ENCODE assay signal across 11 mouse cellular contexts in genomic region chr2:160369653-160370420, GRCm38 (mm10). TPM values are rescaled to one million over a fixed set of nuclear protein-coding genes. Genes with fewer than 3 reads are reported as not detected.
DNase-seq lines count a peak whose midpoint lies in the region; ATAC-seq and TF ChIP-seq lines count a peak whose summit lies in the region.
"Had no signal": no experiment of that assay in that cellular context is flagged by ENCODE, and none has a peak within 500 bp of the region (broad histone marks: within the 10 kb centered on the region; RNA-seq: fewer than 3 reads in every experiment).

No protein-coding gene starts in this region.

- H3K4me1 ChIP-seq in heart, embryonic 12.5 days (replicated peaks): peaks cover 48% of the 10 kb centered on the region
- 0 out of 2 replicates have a peak, but pooled peaks cover 3% of the 10 kb centered on the region for H3K4me1 ChIP-seq in lung, postnatal 0 days (ENCODE audit: insufficient read depth, low read depth, low read length)
- H3K4me1 ChIP-seq in hindbrain, embryonic 15.5 days (replicated peaks): peaks cover 54% of the 10 kb centered on the region
- no peaks in the 10 kb centered on the region for H3K4me1 ChIP-seq in stomach, postnatal 0 days (replicated peaks; ENCODE audit: control insufficient read depth, insufficient read depth)

- WGBS in heart, embryonic 12.5 days: 4% methylated on average over 25 of the region's 25 CpGs
- WGBS in lung, postnatal 0 days: 8% methylated on average over 25 of the region's 25 CpGs
- 2% methylated on average over 25 of the region's 25 CpGs for WGBS in hindbrain, embryonic 15.5 days
- WGBS in stomach, postnatal 0 days: 7% methylated on average over 25 of the region's 25 CpGs

- TF ChIP-seq EP300 in lung, postnatal 0 days (IDR thresholded peaks at IDR 0.05): no peak
- no peak for TF ChIP-seq EP300 in stomach, postnatal 0 days (optimal IDR thresholded peaks at IDR 0.05)

- no peaks in the 10 kb centered on the region for H3K36me3 ChIP-seq in heart, embryonic 12.5 days
- no peaks in the 10 kb centered on the region for H3K36me3 ChIP-seq in lung, postnatal 0 days (ENCODE audit: insufficient read depth, low read length)
- no peaks in the 10 kb centered on the region for H3K36me3 ChIP-seq in hindbrain, embryonic 15.5 days
- H3K36me3 ChIP-seq in stomach, postnatal 0 days (ENCODE audit: control insufficient read depth, insufficient read depth, low read length): no peaks in the 10 kb centered on the region

- no peak overlapping the region for H3K9ac ChIP-seq in heart, embryonic 12.5 days
- H3K9ac ChIP-seq in lung, postnatal 0 days (replicated peaks; ENCODE audit: low read depth): no peak overlapping the region
- H3K9ac ChIP-seq in hindbrain, embryonic 15.5 days: no peak overlapping the region
- H3K9ac ChIP-seq in stomach, postnatal 0 days (ENCODE audit: low read length): no peak overlapping the region

- H3K27me3 ChIP-seq in heart, embryonic 12.5 days (replicated peaks): peaks cover 75% of the 10 kb centered on the region
- H3K27me3 ChIP-seq in lung, postnatal 0 days (replicated peaks; ENCODE audit: insufficient read depth, low read length): peaks cover 60% of the 10 kb centered on the region
- H3K27me3 ChIP-seq in hindbrain, embryonic 15.5 days: peaks cover 69% of the 10 kb centered on the region
- peaks cover 24% of the 10 kb centered on the region; the same call in 1 of the 2 replicates for H3K27me3 ChIP-seq in stomach, postnatal 0 days (ENCODE audit: control insufficient read depth, insufficient read depth, low read length)

- no peak for TF ChIP-seq CTCF in lung, postnatal 0 days (IDR thresholded peaks at IDR 0.05)
- no peak for TF ChIP-seq CTCF in stomach, postnatal 0 days (IDR thresholded peaks at IDR 0.05; ENCODE audit: low read depth)

- ATAC-seq in heart, embryonic 12.5 days (ENCODE audit: insufficient number of reproducible peaks, low FRiP score): no peak
- no peak for ATAC-seq in lung, postnatal 0 days
- ATAC-seq in hindbrain, embryonic 15.5 days (ENCODE audit: low FRiP score, low read depth): no peak
- no peak for ATAC-seq in stomach, postnatal 0 days (ENCODE audit: low FRiP score, low TSS enrichment)

- peak overlapping the region; percentile 97 for H3K4me2 ChIP-seq in heart, embryonic 12.5 days
- H3K4me2 ChIP-seq in lung, postnatal 0 days (replicated peaks; ENCODE audit: low read depth, low read length): 0 out of 2 replicates have a peak overlapping the region, but pooled peaks have one; percentile 19
- 0 out of 2 replicates have a peak overlapping the region, but pooled peaks have one; percentile 98 for H3K4me2 ChIP-seq in hindbrain, embryonic 15.5 days
- no peak overlapping the region for H3K4me2 ChIP-seq in stomach, postnatal 0 days (replicated peaks; ENCODE audit: low read depth)

- H3K4me3 ChIP-seq in heart, embryonic 12.5 days: peak overlapping the region; percentile 73
- no peak overlapping the region for H3K4me3 ChIP-seq in lung, postnatal 0 days (ENCODE audit: low read depth, low read length)
- no peak overlapping the region for H3K4me3 ChIP-seq in hindbrain, embryonic 15.5 days
- peak overlapping the region; percentile 8; the same call in 1 of the 2 replicates for H3K4me3 ChIP-seq in stomach, postnatal 0 days (ENCODE audit: low read depth, low read length)
- H3K4me3 ChIP-seq: layer of hippocampus, adult 2 months had no signal

- no peak for DNase-seq in heart, adult 9 months (ENCODE audit: low spot score in 2 of 2)
- no peak for DNase-seq in lung, postnatal 0 days (ENCODE audit: low spot score)
- no peak for DNase-seq in lung, postnatal 14 days
- no peak for DNase-seq in stomach, postnatal 0 days (ENCODE audit: low spot score)
- DNase-seq in cerebellum, adult 9-11 months: no peak
- no peak for DNase-seq in layer of hippocampus, adult 11-12 months (ENCODE audit: low spot score)
- DNase-seq: cerebellum, postnatal 14 days; gastrocnemius, postnatal 25 days had no signal

- H3K27ac ChIP-seq in heart, embryonic 12.5 days (ENCODE audit: poor library complexity, severe bottlenecking): no peak overlapping the region
- no peak overlapping the region for H3K27ac ChIP-seq in lung, postnatal 0 days (ENCODE audit: low read length)
- H3K27ac ChIP-seq in hindbrain, embryonic 15.5 days (replicated peaks): no peak overlapping the region
- H3K27ac ChIP-seq in stomach, postnatal 0 days (replicated peaks): no peak overlapping the region
- H3K27ac ChIP-seq: layer of hippocampus, adult 2 months had no signal

- no peaks in the 10 kb centered on the region for H3K9me3 ChIP-seq in heart, embryonic 12.5 days (replicated peaks)
- H3K9me3 ChIP-seq in lung, postnatal 0 days (ENCODE audit: low read length): no peaks in the 10 kb centered on the region
- no peaks in the 10 kb centered on the region for H3K9me3 ChIP-seq in hindbrain, embryonic 15.5 days
- H3K9me3 ChIP-seq in stomach, postnatal 0 days (ENCODE audit: control insufficient read depth, low read length): no peaks in the 10 kb centered on the region

RNA-seq across cellular contexts. Expression of gene Mafb, which starts 3.0 kb away (rescaled TPM):
- 7.0 and 7.8 TPM in 2 replicates for polyA plus RNA-seq in heart, embryonic 12.5 days (2016; fragmentation: Nextera tagmentation; extraction: Ambion mirVana)
- polyA plus RNA-seq in lung, postnatal 0 days (2015; fragmentation: Nextera tagmentation; extraction: Ambion mirVana): 2.9 and 3.1 TPM in 2 replicates
- polyA plus RNA-seq in hindbrain, embryonic 15.5 days (2015; fragmentation: Nextera tagmentation; extraction: Ambion mirVana): 21.9 and 30.8 TPM in 2 replicates
- polyA plus RNA-seq in stomach, postnatal 0 days (2015; fragmentation: Nextera tagmentation; extraction: Ambion mirVana): 4.3 and 4.9 TPM in 2 replicates

RNA-seq across cellular contexts. Expression of gene Gm826, which starts 35.9 kb away (rescaled TPM):
- 25.5 and 32.2 TPM in 2 replicates for polyA plus RNA-seq in heart, embryonic 12.5 days (2016; fragmentation: Nextera tagmentation; extraction: Ambion mirVana)
- polyA plus RNA-seq in lung, postnatal 0 days (2015; fragmentation: Nextera tagmentation; extraction: Ambion mirVana): 0.29 and 0.53 TPM in 2 replicates
- not detected in 2 replicates for polyA plus RNA-seq in hindbrain, embryonic 15.5 days (2015; fragmentation: Nextera tagmentation; extraction: Ambion mirVana)
- polyA plus RNA-seq in stomach, postnatal 0 days (2015; fragmentation: Nextera tagmentation; extraction: Ambion mirVana): not detected in 2 replicates

Comparison
In these comparisons a context has a peak if more than half of its experiments do, and no peak if none do; other contexts are left out.
1. H3K4me3 ChIP-seq: peak in heart, embryonic 12.5 days (single experiment) and stomach, postnatal 0 days (single experiment); none in lung, postnatal 0 days (single experiment) and hindbrain, embryonic 15.5 days (single experiment).
2. RNA of gene Gm826, which starts 35.9 kb away (polyA plus RNA-seq): 25.5 to 32.2 TPM in heart, embryonic 12.5 days; 0.29 to 0.53 TPM in lung, postnatal 0 days, not detected in hindbrain, embryonic 15.5 days and not detected in stomach, postnatal 0 days; every median in the first group is over 10 times any median in the second.